Mouse (Mus musculus) granulocyte monocyte progenitor cell, adult 5-6 weeks (primary cell): ENCODE results near the gene Hoxc5. TPM values are rescaled to one million over a fixed set of nuclear protein-coding genes. Genes with fewer than 3 reads are reported as not detected.

ENCODE experiments used
- ATAC-seq: replicated peaks from 2 replicates; pipeline ENCODE4 v1.8.0; 2016; ENCODE audit warnings: mild to moderate bottlenecking, moderate TSS enrichment, inconsistent platforms; ENCODE audit not compliant: poor library complexity, severe bottlenecking
- total RNA-seq, 2 experiments: library from RNA; stranded (forward) in 1 of 2; stranded (reverse) in 1 of 2; fragments of 200-712, 200-1000 nt in 1 of 2; fragments of >200 nt in 1 of 2; fragmentation: Nextera tagmentation in 1 of 2; gene quantifications; 2 replicates each; pipeline ENCODE4 v1.2.3; 2014 to 2017

The Hoxc5 gene
- total RNA-seq, 2 experiments from 2014 or later = not detected

- ATAC-seq = no peak
These were observed 23.8 kb upstream of the Hoxc5 start for GRCm38 (mm10) chr15:102943468-102943813.

DNA sequence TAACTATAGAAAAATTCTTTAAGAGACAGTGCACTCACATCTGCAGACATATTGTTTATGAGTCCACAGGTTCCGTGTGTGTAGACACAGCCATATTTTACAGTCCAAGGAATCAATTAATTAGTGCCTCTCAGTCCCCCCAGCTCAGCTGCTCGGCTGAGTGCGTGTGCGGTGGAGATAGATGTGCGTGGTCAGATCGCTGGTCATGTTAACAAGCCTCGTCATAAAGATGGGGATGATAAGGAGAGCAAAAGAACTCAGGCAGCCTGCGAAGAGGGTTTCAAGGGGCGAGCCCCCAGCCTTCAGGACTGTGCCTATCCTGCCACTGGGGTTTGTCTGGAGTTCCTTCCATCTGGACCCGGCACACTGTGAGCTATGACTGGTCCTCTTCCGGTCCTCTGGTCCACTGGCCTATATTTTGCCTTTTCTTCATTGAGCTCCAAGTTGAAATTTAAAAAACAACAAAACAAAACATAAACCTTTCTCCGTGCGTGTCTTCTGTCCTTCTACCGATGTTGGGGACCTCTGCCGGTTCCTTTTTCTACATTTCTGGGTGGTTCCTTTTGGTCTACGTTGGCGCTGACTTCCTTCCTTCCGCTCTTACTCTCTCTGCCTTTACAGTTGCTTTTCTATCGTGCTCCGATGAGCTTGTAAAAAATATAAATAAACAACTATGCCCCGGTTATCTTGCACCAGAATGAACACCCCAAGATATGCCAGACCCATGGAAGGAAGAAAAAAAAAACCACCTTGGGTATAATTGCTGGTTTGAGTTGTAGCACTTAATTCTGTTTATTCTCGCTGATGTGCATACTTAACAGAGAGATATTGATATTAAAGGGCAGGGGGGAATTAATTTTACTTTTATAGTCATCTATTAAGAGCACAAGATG lies 21.8 kb upstream of the Hoxc5 start:
- ATAC-seq = no peak

- ATAC-seq = no peak
These were observed 20.0 kb upstream of the Hoxc5 start for GRCm38 (mm10) chr15:102947276-102947675.

GRCm38 (mm10) chr15:102948842-102949241 lies 18.4 kb upstream of the Hoxc5 start:
- no peak for ATAC-seq

- no peak for ATAC-seq
These were observed 17.5 kb upstream of the Hoxc5 start for GRCm38 (mm10) chr15:102949696-102950095.

GRCm38 (mm10) chr15:102950877-102951276 lies 16.4 kb upstream of the Hoxc5 start:
- ATAC-seq = no peak

- no peak for ATAC-seq
These were observed 13.7 kb upstream of the Hoxc5 start for GRCm38 (mm10) chr15:102953561-102953960.

GRCm38 (mm10) chr15:102954192-102955006 lies 12.8 kb upstream of the Hoxc5 start, which contains the start of gene Hoxc11:
Gene Hoxc11 (plus strand): TSS chr15:102954427.
- no peak for ATAC-seq

- ATAC-seq = no peak
These were observed 12.2 kb upstream of the Hoxc5 start for GRCm38 (mm10) chr15:102955007-102955382.

DNA sequence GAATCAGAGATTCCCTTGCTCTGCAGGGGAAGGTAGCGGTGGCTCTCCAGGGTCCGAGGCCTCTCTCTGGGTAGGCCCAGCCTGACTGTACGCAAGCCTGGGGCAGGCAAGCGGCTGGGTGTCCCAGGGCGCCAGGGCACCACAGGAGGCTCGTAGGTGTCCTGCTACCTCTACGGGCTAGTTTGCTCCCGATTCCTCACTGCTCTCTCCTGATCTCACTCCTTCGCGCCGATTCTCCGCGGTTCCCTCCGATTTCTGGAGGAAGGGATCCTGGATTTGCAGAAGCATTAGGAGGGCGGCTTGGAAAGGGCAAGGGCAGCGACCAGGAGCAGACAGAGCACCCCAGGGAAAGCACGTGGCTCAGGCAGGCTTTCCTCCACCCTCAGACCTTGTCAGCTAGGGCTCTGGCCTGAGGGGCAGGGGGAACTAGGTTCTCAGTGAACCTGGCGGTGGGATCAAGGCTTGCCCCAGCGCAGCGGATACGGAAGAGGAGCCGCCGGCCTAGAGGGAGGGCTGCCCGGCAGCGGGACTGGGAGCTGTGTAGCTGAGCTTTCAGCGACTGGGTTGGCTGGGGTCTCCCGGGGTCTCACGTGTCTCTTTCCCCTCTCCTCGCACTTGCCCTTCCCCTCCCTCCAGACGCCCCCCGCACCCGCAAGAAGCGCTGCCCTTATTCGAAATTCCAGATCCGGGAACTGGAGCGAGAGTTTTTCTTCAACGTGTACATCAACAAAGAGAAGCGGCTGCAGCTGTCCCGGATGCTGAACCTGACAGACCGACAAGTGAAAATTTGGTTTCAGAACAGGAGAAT lies 11.2 kb upstream of the Hoxc5 start:
- ATAC-seq = 0 out of 2 replicates have a peak, but pooled peaks have one; percentile 22

DNA sequence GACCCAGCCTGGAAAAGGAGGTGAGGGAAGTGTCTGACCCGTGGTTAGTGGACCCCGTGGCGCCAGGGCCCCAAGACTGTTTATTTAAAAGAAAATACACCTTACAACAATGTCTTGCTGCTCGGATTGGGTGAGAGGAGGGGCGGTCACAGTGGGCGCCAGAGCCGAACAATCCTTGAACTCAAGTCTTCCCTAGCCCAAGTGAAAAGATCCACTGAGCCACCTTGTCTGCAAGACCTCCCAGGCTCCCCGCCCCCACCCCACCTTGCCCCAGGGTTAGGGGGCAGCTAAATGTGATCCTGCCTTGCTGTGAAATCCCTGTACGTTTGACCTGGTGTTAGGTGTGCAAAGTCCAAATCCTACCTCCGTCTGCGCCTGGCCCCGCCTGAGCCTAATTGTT lies 10.3 kb upstream of the Hoxc5 start:
- no peak for ATAC-seq

DNA sequence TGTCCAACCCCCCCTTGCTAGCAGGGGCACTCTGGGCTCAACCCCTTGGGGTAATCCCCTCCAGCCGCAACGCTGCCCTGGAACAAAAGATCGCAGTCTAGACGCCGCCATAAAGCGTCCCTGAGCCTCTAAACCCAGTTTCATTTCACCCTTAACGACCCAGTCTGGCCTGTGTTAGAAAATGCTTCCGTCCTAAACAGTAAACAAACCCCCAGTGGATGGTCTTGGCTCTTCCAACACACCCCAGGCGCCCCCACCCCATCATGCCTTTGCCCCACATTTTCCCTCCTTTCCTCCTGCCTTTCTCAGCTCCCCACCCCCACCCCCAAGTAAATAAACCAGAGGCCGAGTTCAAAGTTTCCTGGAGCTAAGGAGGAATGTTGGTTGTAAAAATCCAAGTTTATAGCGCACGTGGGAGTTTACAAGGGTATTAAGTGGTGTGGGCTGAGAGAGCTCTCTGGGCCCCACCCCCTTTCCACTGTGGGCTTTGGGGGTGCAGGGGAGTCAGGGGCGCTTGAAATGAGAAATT lies 7.5 kb upstream of the Hoxc5 start:
- no peak for ATAC-seq

- no peak for ATAC-seq
These were observed 5.5 kb upstream of the Hoxc5 start for GRCm38 (mm10) chr15:102961728-102962127.

- no peak for ATAC-seq
These were observed 4.8 kb upstream of the Hoxc5 start for GRCm38 (mm10) chr15:102962492-102962891.

- no peak for ATAC-seq
These were observed 4.0 kb upstream of the Hoxc5 start for GRCm38 (mm10) chr15:102963259-102963658.

GRCm38 (mm10) chr15:102963671-102964640 lies 3.3 kb upstream of the Hoxc5 start:
- peak; percentile 46; the same call in 1 of the 2 replicates for ATAC-seq

DNA sequence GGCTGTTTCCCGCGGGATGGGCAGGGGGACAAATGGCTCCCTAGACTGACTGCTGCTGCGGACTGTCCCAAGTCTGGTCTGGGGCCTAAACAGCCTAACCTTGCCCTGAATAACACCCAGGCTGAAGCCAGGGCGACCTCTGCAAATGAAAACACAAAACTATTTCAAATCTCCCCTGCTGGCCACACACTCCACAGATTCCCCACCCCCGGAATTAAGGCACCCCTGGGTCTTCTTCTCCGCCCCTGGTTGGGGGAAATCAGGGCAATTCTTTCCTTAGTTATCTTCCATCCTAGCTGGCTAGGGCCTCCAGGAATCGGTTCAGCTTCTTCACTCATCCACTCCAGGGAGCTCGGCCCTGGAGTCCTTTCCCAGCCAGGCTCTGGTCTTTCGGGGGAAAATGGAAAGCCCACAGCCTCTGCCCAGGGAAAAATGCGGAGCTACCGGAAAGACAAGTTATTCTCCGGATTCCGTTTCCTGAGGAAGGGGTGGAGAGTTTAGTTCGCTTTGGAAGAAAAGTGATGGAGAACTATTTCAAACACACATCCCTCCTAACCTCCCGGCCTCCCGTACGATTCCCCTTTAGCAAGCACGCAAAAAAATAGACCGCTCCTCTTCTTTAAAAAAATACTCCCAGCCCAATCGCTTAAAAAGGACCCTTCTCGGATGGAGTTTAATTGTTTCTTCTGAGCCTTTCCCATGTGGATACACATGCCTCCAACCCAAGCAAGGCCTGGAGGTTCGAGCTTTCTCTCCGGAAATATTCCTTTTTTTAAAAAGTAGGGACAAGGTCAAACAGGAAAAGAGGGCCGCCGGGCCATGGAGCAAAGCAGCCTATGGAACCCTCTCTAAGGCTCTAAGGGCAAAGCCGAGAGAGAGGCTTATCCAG lies 2.0 kb upstream of the Hoxc5 start:
- ATAC-seq = no peak
